Mouse (Mus musculus): ENCODE measurements around the gene Ppt2.

- TF ChIP-seq CTCF (IDR thresholded peaks at IDR 0.05; ENCODE audit: insufficient read depth, low read length) (no peak), POLR2A (IDR thresholded peaks at IDR 0.05; ENCODE audit: borderline replicate concordance, extremely low read depth, low read depth, low read length) (no peak)
Observed at GRCm38 (mm10) chr17:34641945-34642344, 13.6 kb upstream of the Ppt2 start.
